Mouse (Mus musculus) limb, embryonic 10.5 days (tissue): ENCODE measurements around the gene Defb43. TPM values are rescaled to one million over a fixed set of nuclear protein-coding genes. Genes with fewer than 3 reads are reported as not detected.

Source experiments
- DNase-seq: peaks from one replicate; pipeline ENCODE4 v3.0.0-alpha.2; 2017; ENCODE audit warnings: low spot score
- H3K27ac ChIP-seq: fragments of 300-500 bp; sonication (generic); 2 replicates; pipeline ENCODE4 v1.5.1; 2016; ENCODE audit warnings: mild to moderate bottlenecking
- H3K27me3 ChIP-seq: fragments of 300-500 bp; sonication (generic); 2 replicates; pipeline ENCODE4 v1.6.1; 2016; ENCODE audit warnings: low read depth, mild to moderate bottlenecking; ENCODE audit not compliant: poor library complexity, severe bottlenecking
- H3K36me3 ChIP-seq: fragments of 300-500 bp; sonication (generic); 2 replicates; pipeline ENCODE4 v1.6.1; 2016; ENCODE audit warnings: mild to moderate bottlenecking, moderate library complexity
- H3K4me1 ChIP-seq: fragments of 300-500 bp; sonication (generic); 2 replicates; pipeline ENCODE4 v1.6.1; 2016
- H3K4me3 ChIP-seq: fragments of 300-500 bp; sonication (generic); 2 replicates; pipeline ENCODE4 v1.5.1; 2016; ENCODE audit warnings: mild to moderate bottlenecking, moderate library complexity
- H3K9me3 ChIP-seq: fragments of 300-500 bp; sonication (generic); replicated peaks from 2 replicates; pipeline ENCODE4 v1.6.1; 2016; ENCODE audit warnings: mild to moderate bottlenecking
- WGBS: fragments of 180-500 bp; shearing (Covaris S2); methylation state at CpG from one replicate; pipeline ENCODE4 v1.1.7; 2016; 5-methylcytosine and 5-hydroxymethylcytosine counted together
- polyA plus RNA-seq: library from polyadenylated mRNA; unstranded; fragments of >200 nt; fragmentation: Nextera tagmentation; extraction: Ambion mirVana; gene quantifications from 2 replicates; pipeline ENCODE4 v1.2.1, GENCODE M21; 2016

The Defb43 gene
- polyA plus RNA-seq, 1 experiment from 2014 or later, result not detected

- Histone ChIP-seq H3K4me1 (no peaks in the 10 kb centered on the region), H3K36me3 (no peaks in the 10 kb centered on the region), H3K4me3 (no peak overlapping the region), H3K27ac (no peak overlapping the region), H3K27me3 (no peaks in the 10 kb centered on the region), H3K9me3 (no peaks in the 10 kb centered on the region)
- no peak for DNase-seq
- WGBS, result 93% methylated on average over 4 of the region's 4 CpGs
Measured at GRCm38 (mm10) chr14:63014667-63015066, 3.1 kb downstream of the Defb43 start.

GRCm38 (mm10) chr14:63020524-63021156, 9.1 kb downstream of the Defb43 start:
- 60% methylated on average over 6 of the region's 6 CpGs for WGBS
- DNase-seq, result no peak
- Histone ChIP-seq H3K27ac (no peak overlapping the region), H3K4me3 (no peak overlapping the region), H3K9me3 (no peaks in the 10 kb centered on the region), H3K36me3 (no peaks in the 10 kb centered on the region), H3K27me3 (no peaks in the 10 kb centered on the region), H3K4me1 (no peaks in the 10 kb centered on the region)

GRCm38 (mm10) chr14:63046691-63047090, 35.1 kb downstream of the Defb43 start, which contains the start of gene Defb42:
Gene Defb42 (plus strand): TSS chr14:63046991.
- Histone ChIP-seq H3K4me3 (no peak within 1 kb of the TSS), H3K4me1 (no peaks in the 10 kb centered on the region), H3K27me3 (no peaks in the 10 kb centered on the region), H3K27ac (no peak within 1 kb of the TSS), H3K36me3 (no peaks in the 10 kb centered on the region), H3K9me3 (no peaks in the 10 kb centered on the region)
- WGBS, result 80% methylated on average over 3 of the region's 3 CpGs
- DNase-seq, result no peak

GRCm38 (mm10) chr14:63049910-63050370, 38.4 kb downstream of the Defb43 start, which contains the start of gene Defb30:
Gene Defb30 (minus strand): TSS chr14:63049960.
- H3K4me1 ChIP-seq, result peaks cover 6% of the 10 kb centered on the region
- H3K27ac ChIP-seq, result no peak within 1 kb of the TSS
- DNase-seq, result no peak

GRCm38 (mm10) chr14:63050769-63051168, 39.2 kb downstream of the Defb43 start:
- Histone ChIP-seq H3K27ac (no peak overlapping the region), H3K4me3 (no peak overlapping the region), H3K4me1 (peaks cover 6% of the 10 kb centered on the region), H3K36me3 (no peaks in the 10 kb centered on the region), H3K9me3 (no peaks in the 10 kb centered on the region), H3K27me3 (no peaks in the 10 kb centered on the region)
- peak; percentile 78 for DNase-seq
- 37% methylated on average over 5 of the region's 5 CpGs for WGBS

More at GRCm38 (mm10) chr14:63049910-63050370, 38.4 kb downstream of the Defb43 start, which contains the start of gene Defb30:
- Histone ChIP-seq H3K9me3 (no peaks in the 10 kb centered on the region), H3K27me3 (no peaks in the 10 kb centered on the region), H3K36me3 (no peaks in the 10 kb centered on the region), H3K4me3 (no peak within 1 kb of the TSS)
- WGBS, result 78% methylated on average over 12 of the region's 14 CpGs

GRCm38 (mm10) chr14:63054729-63055128, 43.2 kb downstream of the Defb43 start:
- H3K4me1 ChIP-seq, result peaks cover 6% of the 10 kb centered on the region
- WGBS, result 29% methylated on average over 6 of the region's 6 CpGs
- DNase-seq, result no peak
- no peak overlapping the region for H3K4me3 ChIP-seq
- H3K36me3 ChIP-seq, result no peaks in the 10 kb centered on the region
- no peaks in the 10 kb centered on the region for H3K9me3 ChIP-seq
- no peak overlapping the region for H3K27ac ChIP-seq
- no peaks in the 10 kb centered on the region for H3K27me3 ChIP-seq

GRCm38 (mm10) chr14:63060361-63060760, 48.8 kb downstream of the Defb43 start:
- H3K4me3 ChIP-seq, result no peak overlapping the region
- no peaks in the 10 kb centered on the region for H3K27me3 ChIP-seq
- H3K9me3 ChIP-seq, result no peaks in the 10 kb centered on the region
- no peak for DNase-seq
- no peaks in the 10 kb centered on the region for H3K36me3 ChIP-seq
- no peak overlapping the region for H3K27ac ChIP-seq
- 83% methylated on average over 10 of the region's 10 CpGs for WGBS
- H3K4me1 ChIP-seq, result no peaks in the 10 kb centered on the region

GRCm38 (mm10) chr14:63062184-63062583, 50.6 kb downstream of the Defb43 start:
- 72% methylated on average over 2 of the region's 2 CpGs for WGBS
- no peaks in the 10 kb centered on the region for H3K27me3 ChIP-seq
- no peak overlapping the region for H3K27ac ChIP-seq
- no peaks in the 10 kb centered on the region for H3K9me3 ChIP-seq
- no peaks in the 10 kb centered on the region for H3K36me3 ChIP-seq
- DNase-seq, result no peak
- no peaks in the 10 kb centered on the region for H3K4me1 ChIP-seq
- H3K4me3 ChIP-seq, result no peak overlapping the region

- 88% methylated on average over 5 of the region's 5 CpGs for WGBS
Measured at GRCm38 (mm10) chr14:63065391-63065790, 53.8 kb downstream of the Defb43 start.

GRCm38 (mm10) chr14:63066630-63067310, 55.2 kb downstream of the Defb43 start:
- no peaks in the 10 kb centered on the region for H3K4me1 ChIP-seq
- no peak overlapping the region for H3K27ac ChIP-seq
- 0 out of 2 replicates have a peak, but pooled peaks cover 8% of the 10 kb centered on the region for H3K27me3 ChIP-seq
- no peak overlapping the region for H3K4me3 ChIP-seq
- no peaks in the 10 kb centered on the region for H3K9me3 ChIP-seq
- DNase-seq, result peak; percentile 79
- WGBS, result 40% methylated on average over 16 of the region's 16 CpGs
- no peaks in the 10 kb centered on the region for H3K36me3 ChIP-seq

More at GRCm38 (mm10) chr14:63065391-63065790, 53.8 kb downstream of the Defb43 start:
- H3K9me3 ChIP-seq, result no peaks in the 10 kb centered on the region
- no peak overlapping the region for H3K4me3 ChIP-seq
- DNase-seq, result no peak
- H3K36me3 ChIP-seq, result no peaks in the 10 kb centered on the region
- no peaks in the 10 kb centered on the region for H3K4me1 ChIP-seq
- no peak overlapping the region for H3K27ac ChIP-seq
- H3K27me3 ChIP-seq, result 0 out of 2 replicates have a peak, but pooled peaks cover 8% of the 10 kb centered on the region

Other genes with a start within 250 kb of the Defb43 start
- gene Wdfy2, start 174.1 kb upstream of the Defb43 start, polyA plus RNA-seq, result 11.9 and 12.7 TPM in 2 replicates
- gene Defb48, start 27.3 kb upstream of the Defb43 start, polyA plus RNA-seq, result not detected in 2 replicates
- not detected in 2 replicates for gene Defb47, start 13.7 kb upstream of the Defb43 start, polyA plus RNA-seq
- not detected in 2 replicates for gene Defb42, start 35.2 kb downstream of the Defb43 start, polyA plus RNA-seq
- not detected in 2 replicates for gene Defb30, start 38.2 kb downstream of the Defb43 start, polyA plus RNA-seq